8 mouse cellular contexts compared by ENCODE assay signal in the genomic region with DNA sequence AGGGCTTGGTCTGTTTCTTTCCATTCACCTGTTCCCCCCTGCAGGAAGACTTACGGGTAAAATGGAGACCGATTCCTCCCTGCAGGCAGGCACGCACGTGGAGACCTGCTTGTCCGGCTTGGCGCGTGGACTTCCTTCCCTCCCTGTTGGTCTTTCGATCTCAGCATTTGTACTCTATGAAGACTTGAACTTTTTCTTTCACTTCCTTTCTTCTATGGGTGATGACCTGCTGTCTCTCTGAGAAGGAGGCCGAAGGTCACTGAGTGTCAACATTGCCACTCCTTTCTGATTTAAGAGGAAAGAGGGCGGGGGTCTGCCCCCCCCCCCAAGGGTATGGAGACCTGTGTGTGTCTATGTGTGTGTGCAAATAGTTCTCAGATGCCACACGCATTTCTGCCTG. TPM values are rescaled to one million over a fixed set of nuclear protein-coding genes. Genes with fewer than 3 reads are reported as not detected.
A peak's percentile ranks its signal among the peaks of the same experiment; 100 is the strongest.
DNase-seq lines count a peak whose midpoint lies in the region; ATAC-seq and TF ChIP-seq lines count a peak whose summit lies in the region.

No protein-coding gene starts in this region.

- H3K4me3 ChIP-seq in lung, embryonic 16.5 days (ENCODE audit: low read length) = peak overlapping the region; percentile 79
- H3K4me3 ChIP-seq in heart, embryonic 14.5 days (ENCODE audit: control insufficient read depth in 1 of 2, insufficient read depth in 1 of 2, low read depth in 1 of 2, low read length in 2 of 2) = peak overlapping the region; percentile 82 to 83; a peak in 3 of 4 replicates
- H3K4me3 ChIP-seq in liver, embryonic 15.5 days (replicated peaks) = no peak overlapping the region
- H3K4me3 ChIP-seq in stomach, postnatal 0 days (ENCODE audit: low read depth, low read length) = 0 out of 2 replicates have a peak overlapping the region, but pooled peaks have one; percentile 73

- no peak for ATAC-seq in lung, embryonic 16.5 days (ENCODE audit: low read depth)
- ATAC-seq in heart, embryonic 14.5 days (ENCODE audit: insufficient number of reproducible peaks, insufficient read depth, low FRiP score, low read depth) = no peak
- no peak for ATAC-seq in liver, embryonic 15.5 days (ENCODE audit: insufficient read depth)
- no peak for ATAC-seq in stomach, postnatal 0 days (ENCODE audit: low FRiP score, low TSS enrichment)
- no peak for ATAC-seq in erythroid progenitor cell, adult 5-6 weeks (replicated peaks; ENCODE audit: low FRiP score, poor library complexity, severe bottlenecking)

- no peak overlapping the region for H3K27ac ChIP-seq in lung, embryonic 16.5 days (ENCODE audit: low read length)
- H3K27ac ChIP-seq in heart, embryonic 14.5 days (replicated peaks in 1 of 2; ENCODE audit: control insufficient read depth in 1 of 2, insufficient read depth in 1 of 2, low read depth in 2 of 2, low read length in 2 of 2) = peak overlapping the region in 1 of 2 experiments; percentile 85; a peak in 2 of 4 replicates
- peak overlapping the region; percentile 67; the same call in 1 of the 2 replicates for H3K27ac ChIP-seq in liver, embryonic 15.5 days (replicated peaks)
- H3K27ac ChIP-seq in stomach, postnatal 0 days (replicated peaks) = peak overlapping the region; percentile 92

- H3K4me1 ChIP-seq in lung, embryonic 16.5 days (replicated peaks; ENCODE audit: control insufficient read depth, insufficient read depth, low read length) = peaks cover 30% of the 10 kb centered on the region
- H3K4me1 ChIP-seq in heart, embryonic 14.5 days (ENCODE audit: control insufficient read depth in 2 of 2, insufficient read depth in 2 of 2, low read length in 2 of 2) = peaks cover 25 to 39% of the 10 kb centered on the region in 2 experiments
- peaks cover 13% of the 10 kb centered on the region for H3K4me1 ChIP-seq in liver, embryonic 15.5 days (replicated peaks)
- H3K4me1 ChIP-seq in stomach, postnatal 0 days (replicated peaks; ENCODE audit: control insufficient read depth, insufficient read depth) = peaks cover 5% of the 10 kb centered on the region; the same call in 1 of the 2 replicates

- whole genome bisulfite sequencing in lung, embryonic 16.5 days = 49% methylated on average over 11 of the region's 11 CpGs
- 62% methylated on average over 11 of the region's 11 CpGs for WGBS in heart, embryonic 14.5 days
- WGBS in liver, embryonic 15.5 days (ENCODE audit: insufficient replicate concordance) = 42% methylated on average over 11 of the region's 11 CpGs
- WGBS in stomach, postnatal 0 days = 46% methylated on average over 11 of the region's 11 CpGs

- no peaks in the 10 kb centered on the region for H3K36me3 ChIP-seq in lung, embryonic 16.5 days (ENCODE audit: control insufficient read depth, insufficient read depth, low read length)
- H3K36me3 ChIP-seq in heart, embryonic 14.5 days (ENCODE audit: control insufficient read depth, insufficient read depth, low read length) = no peaks in the 10 kb centered on the region
- H3K36me3 ChIP-seq in liver, embryonic 15.5 days (replicated peaks) = no peaks in the 10 kb centered on the region
- no peaks in the 10 kb centered on the region for H3K36me3 ChIP-seq in stomach, postnatal 0 days (ENCODE audit: control insufficient read depth, insufficient read depth, low read length)

- peak overlapping the region; percentile 90 for H3K4me2 ChIP-seq in lung, embryonic 16.5 days (ENCODE audit: low read depth, low read length)
- H3K4me2 ChIP-seq in heart, embryonic 14.5 days (ENCODE audit: low read length) = peak overlapping the region; percentile 89
- peak overlapping the region; percentile 72 for H3K4me2 ChIP-seq in liver, embryonic 15.5 days
- H3K4me2 ChIP-seq in stomach, postnatal 0 days (replicated peaks; ENCODE audit: low read depth) = peak overlapping the region; percentile 87

- no peak for DNase-seq in lung, postnatal 4 days
- no peak for DNase-seq in stomach, postnatal 0 days (ENCODE audit: low spot score)
- DNase-seq in urinary bladder, postnatal 14 days (ENCODE audit: low spot score) = no peak
- DNase-seq in left cerebral cortex, adult 9 months (ENCODE audit: low spot score in 2 of 2) = no peak

- H3K27me3 ChIP-seq in lung, embryonic 16.5 days (ENCODE audit: control insufficient read depth, insufficient read depth, low read depth, low read length) = no peaks in the 10 kb centered on the region
- H3K27me3 ChIP-seq in heart, embryonic 14.5 days (ENCODE audit: control insufficient read depth, insufficient read depth, low read length) = no peaks in the 10 kb centered on the region
- H3K27me3 ChIP-seq in liver, embryonic 15.5 days = peaks cover 74% of the 10 kb centered on the region
- no peaks in the 10 kb centered on the region for H3K27me3 ChIP-seq in stomach, postnatal 0 days (ENCODE audit: control insufficient read depth, insufficient read depth, low read length)

- no peak for TF ChIP-seq CTCF in stomach, postnatal 0 days (IDR thresholded peaks at IDR 0.05; ENCODE audit: low read depth)

- TF ChIP-seq EP300 in stomach, postnatal 0 days (optimal IDR thresholded peaks at IDR 0.05) = no peak

- peak overlapping the region; percentile 90 for H3K9ac ChIP-seq in lung, embryonic 16.5 days (ENCODE audit: low read length)
- peak overlapping the region; percentile 91 for H3K9ac ChIP-seq in heart, embryonic 14.5 days (ENCODE audit: low read length)
- no peak overlapping the region for H3K9ac ChIP-seq in liver, embryonic 15.5 days
- H3K9ac ChIP-seq in stomach, postnatal 0 days (ENCODE audit: low read length) = no peak overlapping the region

- H3K9me3 ChIP-seq in lung, embryonic 16.5 days (ENCODE audit: control insufficient read depth, low read length) = no peaks in the 10 kb centered on the region
- no peaks in the 10 kb centered on the region for H3K9me3 ChIP-seq in heart, embryonic 14.5 days (ENCODE audit: control insufficient read depth, low read length)
- no peaks in the 10 kb centered on the region for H3K9me3 ChIP-seq in liver, embryonic 15.5 days (replicated peaks)
- no peaks in the 10 kb centered on the region for H3K9me3 ChIP-seq in stomach, postnatal 0 days (ENCODE audit: control insufficient read depth, low read length)

RNA-seq across cellular contexts. Expression of gene Jdp2, which starts 0.8 kb away (rescaled TPM):
- 0.49 and 0.87 TPM in 2 replicates for polyA plus RNA-seq in lung, embryonic 16.5 days (2015; fragmentation: Nextera tagmentation; extraction: Ambion mirVana)
- 0.58 and 0.61 TPM in 2 replicates for polyA plus RNA-seq in heart, embryonic 14.5 days (2014; fragmentation: Nextera tagmentation; extraction: Ambion mirVana)
- polyA plus RNA-seq in liver, embryonic 15.5 days (2015; fragmentation: Nextera tagmentation; extraction: Ambion mirVana) = 0.09 and 0.10 TPM in 2 replicates
- polyA plus RNA-seq in stomach, postnatal 0 days (2015; fragmentation: Nextera tagmentation; extraction: Ambion mirVana) = 0.63 and 0.65 TPM in 2 replicates
- 0.84 and 6.5 TPM in 2 replicates for total RNA-seq in erythroid progenitor cell, adult 5-6 weeks (2015; ENCODE audit: low replicate concordance)
- 1.8 and 4.9 TPM in 2 replicates for total RNA-seq in erythroid progenitor cell, adult 5-6 weeks (2017; ENCODE audit: low replicate concordance)

Comparison
In these comparisons a context has a peak if more than half of its experiments do, and no peak if none do; other contexts are left out.
1. H3K9ac ChIP-seq: peak in lung, embryonic 16.5 days (single experiment) and heart, embryonic 14.5 days (single experiment); none in liver, embryonic 15.5 days (single experiment) and stomach, postnatal 0 days (single experiment).
2. Peak in every context shown above with its lines, with median percentiles within 50 percentile points of each other: H3K4me2 ChIP-seq.